Mouse (Mus musculus) G1E (cell line): ENCODE measurements around the gene Tchp.

Experiments used
- CTCF ChIP-seq: IDR thresholded peaks from 2 replicates; pipeline ENCODE4 v1.5.1; 2012; ENCODE audit warnings: low read depth, low read length, inconsistent platforms, mixed read lengths
- GATA1 ChIP-seq: IDR thresholded peaks from 2 replicates; pipeline ENCODE4 v1.6.1; 2012; ENCODE audit warnings: borderline replicate concordance, low read length, inconsistent platforms, mixed read lengths

- TF ChIP-seq GATA1 (no peak), CTCF (no peak)
Observed at GRCm38 (mm10) chr5:114679841-114680591, 27.5 kb upstream of the Tchp start.
